Mouse (Mus musculus) frontal cortex, adult 2 months (tissue): ENCODE data around the gene Abo. TPM values are rescaled to one million over a fixed set of nuclear protein-coding genes. Genes with fewer than 3 reads are reported as not detected.
"Not testable (repeated sequence)": the region's sequence is repeated elsewhere in the genome, so short reads cannot be mapped to it uniquely, and the experiment has no call there.

Experiments
- DNase-seq, 2 experiments: peaks; one replicate each; pipeline ENCODE4 v3.0.0; 2022; ENCODE audit warnings: low spot score in 1 of 2; ENCODE audit errors: extremely low spot score in 1 of 2
- polyA plus RNA-seq: library from polyadenylated mRNA; depleted of rRNA; stranded (reverse); fragments of >200 nt; gene quantifications from 2 replicates; pipeline ENCODE4 v1.2.3, GENCODE M21; 2012; rRNA removed

Gene Abo
- not detected in 2 replicates for polyA plus RNA-seq

DNA sequence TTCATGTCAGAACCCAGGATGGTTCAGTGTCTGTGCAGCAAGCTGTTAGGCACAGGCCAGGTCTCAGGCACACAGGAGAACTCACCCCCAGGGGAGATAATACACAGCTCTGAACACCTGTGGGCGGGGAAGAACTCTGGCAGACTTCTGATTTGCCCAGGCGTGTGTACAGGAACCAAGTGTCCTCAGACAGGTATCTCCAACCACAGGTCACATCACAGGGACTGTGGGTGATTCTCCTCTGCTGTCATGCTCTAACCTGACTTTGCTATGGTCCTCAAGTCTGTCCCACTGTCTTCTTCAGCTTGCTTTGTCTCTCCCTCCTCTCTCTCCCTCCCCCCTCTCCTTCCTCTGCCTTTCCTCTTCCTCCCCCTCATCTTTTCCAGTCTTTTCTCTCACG lies at the start of gene Abo:
TSS of gene Abo (minus strand) at position 101 of the 400 bp plus-strand sequence.
- DNase-seq: no peak

DNA sequence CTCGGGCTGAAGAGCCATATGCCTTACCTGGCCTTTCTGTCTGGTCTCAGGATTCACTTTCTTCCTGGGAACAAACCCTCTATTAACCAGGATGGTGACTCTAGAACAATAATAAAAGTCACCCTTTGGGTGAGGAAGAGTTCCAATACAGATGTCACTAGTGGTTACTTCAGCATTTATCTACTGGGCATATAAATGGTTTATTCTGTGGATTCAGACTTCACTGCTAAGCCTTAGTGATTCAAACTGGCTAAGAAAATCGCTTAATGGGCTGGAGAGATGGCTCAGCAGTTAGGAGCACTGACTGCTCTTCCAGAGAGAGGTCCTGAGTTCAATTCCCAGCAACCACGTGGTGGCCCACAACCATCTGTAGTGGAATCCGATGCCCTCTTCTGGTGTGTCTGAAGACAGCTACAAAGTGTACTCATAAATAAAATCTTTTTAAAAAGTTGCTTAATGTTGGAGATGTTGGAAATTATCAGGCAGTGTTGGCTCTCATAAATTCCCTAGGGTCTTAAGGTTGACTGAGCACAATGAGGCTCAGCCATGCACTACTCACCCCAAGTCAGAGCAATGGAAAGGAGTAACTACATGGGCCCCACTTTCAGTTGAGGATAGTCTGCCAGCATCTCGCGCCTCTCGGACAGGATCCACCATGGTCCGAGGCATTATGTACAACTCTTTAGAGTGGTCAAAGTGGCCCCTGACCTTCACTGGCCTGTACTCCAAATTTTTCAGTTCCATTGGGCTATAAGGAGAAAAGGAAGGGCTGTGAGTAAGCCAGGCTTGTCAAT lies 49.6 kb upstream of the Abo start:
- no peak for DNase-seq

DNA sequence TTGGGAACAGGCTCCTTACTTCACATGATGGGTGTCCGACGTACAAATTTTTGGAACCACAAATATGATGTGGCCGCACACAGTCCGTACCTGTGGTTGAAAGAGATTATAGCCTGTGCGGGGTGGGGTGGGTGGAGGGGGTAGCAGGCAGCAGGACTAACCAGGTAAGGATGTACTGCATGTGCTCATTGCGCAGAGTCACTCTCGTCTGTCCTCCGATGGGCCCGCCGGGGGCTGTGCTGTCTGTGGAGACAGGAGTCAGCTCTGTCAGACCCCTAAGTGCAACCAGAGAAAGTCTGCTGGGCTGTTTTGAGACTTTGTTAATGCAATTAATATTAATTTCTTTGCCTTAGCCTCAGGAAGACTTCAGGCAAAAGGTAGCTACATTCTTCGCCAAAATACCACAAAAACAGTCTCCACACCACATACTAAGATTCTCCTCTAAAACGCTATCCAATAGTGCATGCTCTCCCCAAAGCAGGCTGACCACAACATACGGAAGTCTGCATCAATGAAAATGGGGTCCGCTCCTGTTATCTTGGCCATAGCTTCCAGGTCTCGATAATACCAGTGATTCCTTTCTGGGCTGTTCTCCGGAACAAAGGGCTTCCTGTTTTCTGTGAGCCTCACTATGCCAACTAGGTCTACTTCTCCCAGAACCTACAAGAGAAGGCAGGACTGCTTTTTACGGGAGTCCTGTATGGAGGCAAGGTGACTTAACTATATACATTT lies 48.8 kb upstream of the Abo start:
- DNase-seq: no peak

DNA sequence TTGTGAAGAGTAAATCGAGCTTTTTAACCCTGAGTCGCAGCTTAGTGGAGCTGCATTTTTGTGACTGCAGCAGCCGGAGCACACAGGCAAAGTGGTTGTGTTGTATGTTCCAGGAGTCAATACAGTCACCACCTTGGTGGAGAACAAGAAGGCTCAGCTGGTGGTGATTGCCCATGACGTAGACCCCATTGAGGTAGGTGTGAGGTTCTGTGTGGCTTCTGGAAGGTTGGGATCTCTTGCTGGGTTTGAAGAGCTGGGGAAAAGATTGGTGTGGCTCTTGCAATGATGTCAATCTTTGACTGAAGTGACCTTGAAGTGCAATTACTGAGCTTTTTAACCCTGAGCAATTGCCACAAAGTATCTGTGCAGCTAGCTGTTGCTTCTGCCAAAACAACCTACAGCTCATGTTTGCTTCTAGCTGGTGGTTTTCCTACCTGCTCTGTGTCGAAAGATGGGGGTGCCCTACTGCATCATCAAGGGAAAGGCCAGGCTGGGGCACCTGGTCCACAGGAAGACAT lies 47.5 kb upstream of the Abo start:
- DNase-seq: no peak

DNA sequence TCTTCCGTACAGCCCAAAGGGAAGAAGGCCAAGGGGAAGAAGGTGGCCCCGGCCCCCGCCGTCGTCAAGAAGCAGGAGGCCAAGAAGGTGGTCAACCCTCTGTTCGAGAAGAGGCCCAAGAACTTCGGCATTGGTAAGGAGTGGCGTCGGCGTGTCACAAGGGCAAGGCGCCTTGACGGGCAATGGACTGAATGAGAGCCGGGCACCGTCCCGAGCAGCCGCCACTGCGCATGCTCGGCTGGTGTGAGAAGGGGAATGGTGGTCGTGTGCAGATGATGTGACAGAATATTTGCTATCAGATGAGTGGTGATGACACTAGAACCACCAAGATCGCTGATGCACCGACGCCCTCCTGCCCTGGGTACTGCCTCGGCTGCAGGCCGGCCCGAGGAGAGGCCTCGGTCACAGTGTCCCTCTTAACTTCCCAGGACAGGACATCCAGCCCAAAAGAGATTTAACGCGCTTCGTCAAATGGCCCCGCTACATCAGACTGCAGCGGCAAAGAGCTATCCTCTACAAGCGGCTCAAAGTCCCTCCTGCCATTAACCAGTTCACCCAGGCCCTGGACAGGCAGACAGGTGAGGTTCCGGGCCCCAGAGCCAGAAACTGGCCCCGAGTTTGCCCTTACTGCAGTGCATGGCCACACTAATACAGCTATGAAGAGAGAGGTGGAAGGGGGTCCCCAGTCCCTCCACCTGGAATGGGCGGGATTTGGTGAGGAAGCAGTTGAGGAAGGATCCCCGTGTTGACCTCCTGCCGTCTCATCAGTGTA lies 46.4 kb upstream of the Abo start:
- peak in 1 of 2 experiments; percentile 54 for DNase-seq

DNA sequence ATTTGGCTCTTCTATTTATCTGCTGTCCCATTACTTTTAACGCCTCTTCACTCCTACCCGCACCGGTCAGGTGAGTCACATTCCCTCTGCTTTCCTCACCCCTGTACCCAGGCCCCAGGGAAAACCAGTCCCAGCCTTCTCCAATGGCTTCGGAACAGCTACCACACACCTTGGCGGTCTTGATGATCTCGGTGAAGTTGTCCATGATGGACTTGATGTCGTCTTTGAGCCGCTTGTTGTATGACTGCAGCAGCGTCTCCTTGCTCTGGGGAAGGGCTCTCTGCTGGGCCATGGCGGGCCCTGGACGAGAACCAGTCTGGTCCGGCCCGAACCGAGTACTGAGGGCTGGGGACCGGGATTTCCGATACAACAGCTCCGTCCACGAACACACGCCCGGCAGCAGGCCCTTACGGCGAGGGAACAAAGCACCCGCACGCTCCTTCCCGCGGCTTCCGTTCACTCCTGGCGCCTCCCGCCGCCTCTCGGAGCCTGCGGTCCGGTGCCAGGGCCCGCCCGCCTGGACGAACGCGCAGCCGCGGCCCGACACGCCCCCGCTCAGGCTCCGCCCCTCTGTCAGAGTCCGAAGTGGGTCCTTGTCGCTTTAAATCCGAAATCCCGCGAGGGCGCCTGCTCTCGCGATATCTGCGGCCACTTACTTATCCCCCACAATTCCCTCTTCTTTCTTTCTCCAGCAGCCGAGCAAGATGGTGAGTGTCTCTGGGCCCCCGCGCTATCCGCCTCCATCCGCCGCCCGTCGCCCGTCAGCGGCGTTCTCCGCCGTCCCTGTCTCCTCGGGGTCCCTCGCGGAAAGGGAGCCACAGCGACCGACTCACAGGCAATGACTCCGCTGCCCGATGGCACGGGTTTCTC lies 45.6 kb upstream of the Abo start, which contains the start of the genes Med22 and Rpl7a:
TSS of gene Med22 (minus strand) at position 554 of the 870 bp plus-strand sequence.
TSS of gene Rpl7a (plus strand) at position 641 of the 870 bp plus-strand sequence.
- peak; percentile 99 to 100 for DNase-seq

DNA sequence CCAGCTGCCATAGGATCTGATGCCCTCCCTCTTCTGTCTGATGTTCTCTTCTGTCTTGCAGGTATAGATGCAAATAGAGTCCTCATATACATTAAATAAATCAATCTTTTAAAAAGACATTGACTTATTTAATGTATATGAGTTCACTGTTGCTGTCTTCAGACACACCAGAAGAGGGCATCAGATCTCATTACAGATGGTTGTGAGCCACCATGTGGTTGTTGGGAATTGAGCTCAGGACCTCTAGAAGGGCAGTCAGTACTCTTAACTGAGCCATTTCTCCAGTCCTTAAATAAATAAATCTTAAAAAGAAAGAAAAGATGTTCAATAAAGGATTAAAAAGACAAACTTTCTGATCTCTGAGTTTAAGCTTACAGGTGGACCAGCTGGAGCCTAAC lies 44.6 kb upstream of the Abo start:
- no peak for DNase-seq

DNA sequence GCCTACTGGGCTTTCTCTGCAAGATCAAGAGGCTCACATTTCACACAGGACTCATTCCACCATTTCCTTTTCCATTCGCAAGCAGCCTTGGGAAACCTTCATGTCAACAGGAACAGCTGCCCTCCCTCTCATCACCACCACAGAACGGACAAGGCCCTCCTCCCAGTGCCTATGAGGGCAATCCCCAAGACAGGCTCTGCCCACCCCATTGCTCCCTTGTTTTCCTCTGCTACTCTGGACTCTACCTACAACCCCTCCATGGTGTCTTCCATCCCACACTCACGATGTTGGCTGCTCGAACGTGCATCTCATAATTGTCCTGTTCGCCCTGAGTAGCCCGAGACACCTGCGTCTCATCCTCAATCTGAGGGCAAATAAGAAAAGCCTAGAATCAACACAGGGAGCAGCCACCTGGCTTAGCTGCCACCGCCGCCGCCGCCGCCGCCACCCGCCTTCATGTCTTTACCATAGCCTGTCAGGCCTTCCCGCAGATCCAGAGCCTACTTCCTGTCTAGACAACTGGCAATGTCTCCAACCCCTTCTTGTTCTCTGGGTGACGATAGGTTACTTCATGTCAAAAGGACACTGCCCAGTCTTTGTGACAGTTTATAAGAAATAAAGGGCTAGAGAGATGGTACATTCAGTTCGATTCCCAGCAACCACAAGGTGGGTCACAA lies 44.1 kb upstream of the Abo start:
- no peak for DNase-seq

DNA sequence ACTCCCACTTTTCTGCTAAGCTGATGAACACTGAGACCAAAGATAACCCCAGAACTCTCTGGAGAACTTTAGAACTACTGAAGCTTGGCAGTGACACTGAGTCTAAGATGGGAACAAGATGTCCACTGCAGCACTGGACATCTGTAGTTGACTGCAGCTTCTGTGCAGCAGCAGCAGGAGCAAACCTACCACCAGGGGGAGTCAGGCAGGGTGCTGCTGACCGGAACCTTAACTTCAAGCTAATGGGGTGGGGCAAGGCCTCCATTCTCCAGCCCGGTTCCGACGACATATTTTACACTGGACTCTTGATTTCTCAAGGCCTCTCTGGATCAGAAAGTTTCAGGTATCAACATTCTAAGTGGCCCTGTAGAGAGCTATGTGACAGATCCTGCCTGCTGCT lies 42.3 kb upstream of the Abo start:
- no peak for DNase-seq

DNA sequence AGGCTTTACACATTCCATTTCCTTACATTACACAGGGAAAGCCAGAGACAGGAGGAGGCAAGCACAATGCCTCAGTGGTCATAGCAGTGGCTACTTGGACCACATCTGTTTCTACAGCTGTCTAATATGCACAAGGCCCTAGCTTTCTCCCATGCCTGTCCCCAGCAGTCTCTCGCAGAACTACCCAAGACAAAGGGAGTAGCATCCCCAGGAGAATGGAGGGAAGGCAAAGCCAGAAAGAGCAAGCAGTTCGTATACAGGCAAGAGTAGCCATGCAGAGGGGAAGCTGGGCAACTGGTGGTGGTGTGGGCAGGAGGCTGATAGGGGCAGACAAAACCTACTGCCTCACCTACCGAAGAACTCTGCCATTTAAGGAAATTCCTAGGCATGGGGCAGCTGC lies 41.7 kb upstream of the Abo start:
- DNase-seq: no peak

DNA sequence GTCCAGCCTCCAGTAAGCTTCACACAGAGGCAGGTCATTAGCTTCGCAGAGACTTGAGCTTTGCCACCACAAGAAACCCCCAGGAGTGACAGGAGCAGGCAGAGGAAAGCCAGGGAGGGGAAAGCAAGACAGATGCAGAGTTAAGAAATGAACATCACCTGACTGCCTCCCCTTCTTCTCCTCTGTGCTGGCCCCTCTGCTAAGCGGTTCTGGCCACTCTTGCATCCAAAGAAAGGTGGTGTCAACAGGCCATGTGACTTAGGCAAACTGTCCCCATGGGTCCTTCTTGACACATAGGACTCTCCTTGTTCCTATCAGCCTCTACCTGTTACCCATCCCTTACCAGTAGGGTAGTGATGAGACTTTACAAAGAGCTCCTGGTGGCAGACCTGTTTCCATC lies 41.2 kb upstream of the Abo start:
- DNase-seq: no peak

DNA sequence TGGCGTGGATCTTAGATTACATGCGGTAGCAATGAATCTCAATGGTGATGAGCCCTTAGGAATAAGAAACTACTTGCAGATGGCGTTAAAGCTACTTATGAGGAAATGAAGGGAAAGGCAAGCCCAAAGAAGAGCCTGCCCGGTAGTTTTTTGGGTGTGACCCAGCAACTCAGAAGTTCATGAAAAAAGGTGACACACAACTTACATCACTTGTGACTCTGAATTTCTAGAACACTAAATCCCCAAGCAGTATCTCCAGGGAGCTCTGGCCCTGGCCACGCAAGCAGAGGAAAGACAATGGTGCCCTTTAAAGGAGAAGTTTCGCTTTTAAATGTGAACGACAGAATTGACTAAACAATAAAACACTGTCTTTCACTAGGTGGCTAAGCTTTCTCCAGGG lies 38.5 kb upstream of the Abo start:
- no peak for DNase-seq

DNA sequence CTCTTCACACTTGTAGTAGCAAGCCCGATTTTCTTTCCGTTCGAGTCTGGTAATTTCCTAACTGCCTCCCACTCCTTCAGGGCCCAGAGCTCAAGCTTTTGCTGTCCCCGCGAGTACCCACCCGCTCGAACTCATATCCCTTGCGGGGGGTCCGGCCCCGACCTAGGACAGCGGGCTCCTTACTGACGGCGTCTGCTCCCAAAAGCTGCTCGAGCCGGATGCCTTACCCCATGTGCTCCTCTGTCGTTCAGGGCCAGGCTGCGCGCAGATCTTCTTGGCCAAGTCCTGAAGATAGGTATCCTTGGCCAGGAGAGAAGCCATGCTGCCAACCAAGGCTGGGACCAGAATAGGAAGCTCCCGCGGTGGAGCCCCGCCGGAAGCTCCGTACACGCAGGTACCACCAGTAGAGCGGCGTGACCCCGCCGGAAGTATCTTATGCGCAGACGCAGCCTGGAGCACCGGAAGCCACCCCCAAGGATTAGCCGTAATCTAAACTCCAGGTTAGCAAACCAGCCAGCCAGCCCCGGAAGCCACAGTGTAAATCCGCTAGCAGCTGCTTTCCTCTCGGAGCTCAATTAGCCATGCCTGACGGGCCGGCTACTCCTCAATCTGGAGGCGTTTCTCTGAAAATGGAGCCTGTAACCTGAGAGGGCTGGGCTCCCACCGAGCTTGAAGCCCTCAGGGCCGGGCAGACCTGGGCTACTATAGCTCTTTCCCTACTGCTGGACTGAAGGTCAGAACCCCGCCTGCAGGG lies 37.9 kb upstream of the Abo start, which contains the start of gene Surf6:
TSS of gene Surf6 (minus strand) at position 413 of the 754 bp plus-strand sequence.
- DNase-seq: peak; percentile 95 to 98

DNA sequence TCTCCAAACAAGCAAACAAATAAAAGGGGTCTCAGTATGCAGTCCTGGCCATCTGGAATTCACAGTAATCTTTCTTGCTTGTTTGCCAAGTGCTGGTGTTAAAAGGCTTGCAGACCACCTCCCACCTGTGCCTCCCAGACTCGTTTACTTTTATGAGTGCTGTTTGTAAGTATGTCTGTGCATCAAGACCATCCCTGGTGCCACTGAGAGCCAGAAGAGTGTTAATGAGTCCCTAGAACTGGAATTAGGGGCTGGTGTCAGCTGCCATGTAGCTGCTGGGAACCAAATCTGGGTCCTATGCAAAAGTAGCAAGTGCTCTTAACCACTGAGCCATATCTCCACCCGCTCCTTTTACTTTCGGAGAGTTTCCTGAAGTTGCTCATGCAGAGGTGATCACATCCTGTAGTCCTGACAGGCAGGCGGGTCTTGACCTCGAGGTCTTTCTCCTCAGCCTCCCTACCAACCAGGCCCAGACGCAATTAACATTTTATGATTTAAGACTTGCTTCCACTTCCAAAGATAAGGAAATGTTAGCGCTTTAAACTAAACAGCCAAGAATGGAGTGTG lies 37.1 kb upstream of the Abo start:
- DNase-seq: no peak

DNA sequence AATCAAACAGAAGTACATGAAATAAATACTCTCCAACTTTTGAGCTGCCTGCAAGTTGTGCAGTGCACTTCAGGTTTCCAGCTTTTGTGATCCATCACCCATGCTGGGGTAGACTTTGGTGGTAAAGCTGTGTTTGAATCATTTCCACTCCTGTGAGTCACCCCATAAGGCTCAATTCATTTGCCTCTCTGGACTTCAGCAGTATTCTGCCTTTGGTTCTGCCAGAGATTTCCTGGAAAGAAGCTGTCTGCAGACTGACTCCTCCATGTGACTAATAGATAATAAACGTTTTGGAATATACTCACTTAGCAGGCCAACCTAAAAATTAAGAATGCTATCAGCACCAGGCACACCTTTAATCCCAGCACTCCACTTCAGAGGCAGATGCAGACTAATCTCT lies 36.0 kb upstream of the Abo start:
- DNase-seq: no peak

DNA sequence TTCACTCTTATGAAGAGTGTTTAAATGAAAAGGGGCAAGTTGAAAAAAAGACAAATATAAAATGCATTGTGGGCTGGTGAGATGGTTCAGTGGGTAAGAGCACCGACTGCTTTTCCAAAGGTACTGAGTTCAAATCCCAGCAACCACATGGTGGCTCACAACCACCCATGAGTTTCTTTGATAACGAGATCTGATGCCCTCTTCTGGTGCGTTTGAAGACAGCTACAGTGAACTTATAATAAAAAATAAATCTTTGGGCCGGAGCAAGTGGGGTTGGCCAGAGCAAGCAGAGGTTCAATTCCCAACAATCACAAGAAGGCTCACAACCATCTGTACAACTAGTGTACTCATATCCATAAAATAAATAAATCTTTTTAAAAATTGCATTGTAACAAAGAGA lies 31.1 kb upstream of the Abo start:
- DNase-seq: no peak

DNA sequence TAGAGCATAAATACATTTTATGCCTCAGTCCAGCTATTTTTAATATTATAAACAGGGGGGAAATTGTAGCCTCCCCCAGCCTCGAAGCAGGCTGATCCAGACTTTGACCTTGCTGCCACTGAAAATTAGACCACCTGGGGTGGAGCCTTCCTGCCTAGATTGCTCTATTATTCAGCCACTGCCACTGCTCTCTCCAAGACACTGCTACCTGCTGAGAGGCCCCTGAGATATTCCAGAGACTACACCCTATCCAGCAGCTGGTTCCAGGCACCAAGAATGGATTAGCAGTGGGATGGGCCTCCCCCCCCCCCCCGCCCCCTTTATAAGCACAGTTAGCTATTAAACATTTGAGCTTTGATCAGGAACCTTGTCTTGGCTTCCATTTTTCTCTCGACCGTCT lies 21.4 kb upstream of the Abo start:
- DNase-seq: not testable (repeated sequence)

DNA sequence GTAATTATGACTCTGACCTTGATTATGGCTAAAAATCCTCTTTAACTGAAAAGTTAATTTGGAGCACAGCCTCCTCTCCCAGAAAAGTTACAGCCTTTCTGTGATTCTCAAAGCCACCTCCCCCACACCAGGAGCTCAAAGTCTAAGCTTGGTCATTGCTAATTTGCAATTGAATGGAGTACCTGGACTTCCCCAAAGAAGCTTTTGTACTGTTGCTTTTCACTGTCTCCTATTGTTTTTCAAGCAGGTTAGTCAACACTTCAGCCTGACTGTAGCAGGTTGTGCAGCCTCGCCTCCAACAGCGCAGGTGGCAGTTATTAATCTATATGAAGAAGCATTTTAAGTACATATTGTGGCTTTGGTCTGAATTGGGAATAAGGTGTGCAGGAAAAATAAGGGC lies 20.8 kb upstream of the Abo start:
- DNase-seq: not testable (repeated sequence)
